Mouse (Mus musculus) yolk sac, embryonic 10.5 days (tissue): ENCODE results near the gene Nfe2l2.
"Not testable (repeated sequence)": the region's sequence is repeated elsewhere in the genome, so short reads cannot be mapped to it uniquely, and the experiment has no call there.

ENCODE experiments used
- DNase-seq: peaks from one replicate; pipeline ENCODE4 v3.0.0-alpha.2; 2017; ENCODE audit warnings: low spot score

Nfe2l2 gene

DNA sequence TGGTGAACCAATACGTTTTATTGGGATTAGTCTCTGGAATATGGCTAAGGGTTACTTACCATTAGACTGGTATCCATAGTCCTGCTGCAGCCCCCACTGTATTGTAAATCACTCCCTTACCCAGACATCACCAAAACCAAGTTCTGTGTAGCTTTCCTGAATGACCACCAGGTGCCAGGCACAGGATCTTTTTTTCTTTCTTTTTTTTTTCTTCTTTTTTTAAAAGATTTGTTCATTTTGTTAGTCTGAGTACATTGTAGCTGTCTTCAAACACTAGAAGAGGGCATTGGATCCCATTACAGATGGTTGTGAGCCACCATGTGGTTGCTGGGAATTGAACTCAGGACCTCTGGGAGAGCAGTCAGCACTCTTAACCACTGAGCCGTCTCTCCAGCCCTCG is 8.6 kb upstream of the Nfe2l2 start:
- no peak for DNase-seq

GRCm38 (mm10) chr2:75707420-75707819 is 3.0 kb upstream of the Nfe2l2 start:
- peak; percentile 84 for DNase-seq

DNA sequence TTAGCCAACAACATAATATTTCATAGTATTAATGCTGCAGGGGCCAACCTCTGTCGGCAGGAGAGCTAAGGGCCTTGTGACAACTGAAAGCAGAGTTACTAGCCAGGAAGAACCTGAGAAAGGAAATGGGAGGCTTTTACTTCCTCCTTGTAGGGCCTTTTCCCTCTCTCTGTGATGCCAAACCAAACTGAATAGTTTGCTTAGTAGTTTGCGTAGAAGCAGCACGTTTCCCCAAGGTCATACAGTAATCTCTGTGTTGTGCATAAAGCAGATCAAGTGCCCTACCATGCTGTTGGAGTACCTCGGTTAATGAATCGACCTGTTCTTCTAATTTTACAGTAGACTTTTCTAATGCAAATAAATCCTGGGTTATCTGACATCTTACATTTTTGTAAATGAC is 2.0 kb upstream of the Nfe2l2 start:
- DNase-seq = no peak

- DNase-seq = no peak
These were observed 816 bp upstream of the Nfe2l2 start for GRCm38 (mm10) chr2:75705162-75705752.

DNA sequence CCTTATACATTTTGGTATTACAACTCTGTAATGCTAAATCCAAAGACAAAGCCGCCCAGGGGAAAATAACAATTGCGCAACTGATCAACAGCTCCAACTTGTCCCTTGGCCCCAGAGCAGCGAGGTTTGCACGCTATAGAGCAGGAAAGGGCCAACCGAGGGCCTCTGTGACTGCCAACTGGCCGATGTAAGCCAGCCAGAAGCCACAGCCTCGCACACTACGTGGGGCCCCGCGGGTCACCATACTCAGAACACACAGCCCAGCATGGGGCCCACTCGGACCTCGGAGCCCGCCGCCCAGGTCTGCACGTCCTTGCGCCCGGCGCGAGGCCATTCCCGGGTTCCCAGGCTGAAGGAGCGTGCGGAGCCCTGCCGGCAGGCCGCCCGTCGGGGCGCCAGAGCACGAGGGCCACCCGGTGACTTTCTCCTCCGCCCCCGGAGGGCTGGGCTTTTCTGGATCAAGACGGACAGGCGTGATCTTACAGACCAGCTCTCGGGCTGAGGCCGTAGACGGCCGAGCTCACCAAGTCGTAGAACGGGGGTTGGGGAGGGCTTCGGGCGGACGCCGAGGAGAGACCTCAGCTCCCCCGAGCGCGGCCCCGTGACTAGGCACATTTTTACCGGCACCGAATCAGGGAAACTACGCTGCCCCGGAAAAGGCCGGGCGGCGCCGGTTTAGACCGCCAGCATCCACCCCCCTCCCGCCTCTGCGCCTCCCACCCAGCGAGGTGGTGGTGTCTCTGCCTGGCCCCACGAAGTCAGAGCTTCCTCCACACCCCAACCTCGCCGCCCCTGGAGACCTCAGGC is 863 bp downstream of the Nfe2l2 start:
- DNase-seq = peak; percentile 95

DNA sequence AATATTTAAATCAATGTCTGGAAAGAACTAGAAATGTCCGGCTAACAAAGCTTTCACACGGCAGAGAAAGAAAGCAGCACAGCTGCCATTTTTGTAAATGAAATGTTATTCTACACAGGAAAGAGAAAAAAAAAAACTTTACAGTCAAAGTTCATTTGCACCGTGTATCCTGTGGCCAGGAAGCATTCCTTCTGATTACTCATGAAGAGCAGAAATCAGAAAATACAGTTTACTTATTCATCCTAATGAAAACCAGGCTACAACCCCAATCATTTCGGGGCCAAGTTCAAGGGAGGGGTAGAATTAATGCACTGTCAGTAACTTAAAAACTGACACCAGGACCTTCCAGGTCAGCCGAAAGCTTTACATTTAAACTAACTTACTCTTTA is 1.9 kb downstream of the Nfe2l2 start:
- DNase-seq = no peak

- DNase-seq = no peak
These were observed 2.4 kb downstream of the Nfe2l2 start for GRCm38 (mm10) chr2:75701822-75702587.

DNA sequence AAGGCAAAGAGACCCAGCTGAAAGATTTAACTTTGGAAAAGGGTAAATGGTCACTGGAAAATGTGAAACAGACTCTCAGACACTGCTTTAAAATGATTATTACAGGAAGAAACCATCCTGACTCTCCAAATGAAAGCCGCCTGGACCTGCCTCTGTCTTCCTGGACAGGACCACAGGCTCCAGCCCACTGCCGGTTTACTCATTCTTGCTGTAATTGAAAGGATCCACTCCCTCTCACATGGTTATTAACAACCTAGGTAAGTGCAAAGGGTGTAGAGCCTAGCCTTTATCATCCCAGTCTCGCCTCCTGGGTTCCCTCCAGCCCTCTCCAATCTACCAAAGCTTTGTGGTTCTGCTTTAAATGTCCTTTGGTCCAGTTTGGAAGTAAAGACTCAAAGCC is 3.2 kb downstream of the Nfe2l2 start:
- DNase-seq = no peak

GRCm38 (mm10) chr2:75700543-75700942 is 3.9 kb downstream of the Nfe2l2 start:
- no peak for DNase-seq

- DNase-seq = no peak
These were observed 5.6 kb downstream of the Nfe2l2 start for GRCm38 (mm10) chr2:75698874-75699273.

- no peak for DNase-seq
These were observed 6.4 kb downstream of the Nfe2l2 start for GRCm38 (mm10) chr2:75698007-75698406.

GRCm38 (mm10) chr2:75697222-75697621 is 7.2 kb downstream of the Nfe2l2 start:
- peak; percentile 85 for DNase-seq

DNA sequence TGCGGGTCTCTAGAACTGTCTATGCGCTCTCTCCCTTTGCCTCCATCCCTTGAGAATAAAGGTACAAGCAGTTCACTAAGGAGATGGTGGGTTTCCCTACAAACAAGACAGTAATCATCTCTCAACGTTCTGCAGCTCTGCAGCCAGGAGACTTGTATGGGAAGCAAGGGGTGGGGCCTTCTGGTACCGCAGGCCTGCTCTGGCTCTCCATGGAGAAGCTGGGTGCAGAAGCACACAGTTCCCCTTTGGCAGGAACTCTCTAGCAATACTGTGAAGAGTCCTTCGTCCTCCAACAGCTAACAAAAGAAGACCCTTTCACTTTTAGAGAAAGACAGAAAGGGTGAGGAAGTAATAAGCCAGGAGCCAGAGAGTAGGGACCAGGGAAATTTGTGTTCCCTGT is 8.1 kb downstream of the Nfe2l2 start:
- no peak for DNase-seq

DNA sequence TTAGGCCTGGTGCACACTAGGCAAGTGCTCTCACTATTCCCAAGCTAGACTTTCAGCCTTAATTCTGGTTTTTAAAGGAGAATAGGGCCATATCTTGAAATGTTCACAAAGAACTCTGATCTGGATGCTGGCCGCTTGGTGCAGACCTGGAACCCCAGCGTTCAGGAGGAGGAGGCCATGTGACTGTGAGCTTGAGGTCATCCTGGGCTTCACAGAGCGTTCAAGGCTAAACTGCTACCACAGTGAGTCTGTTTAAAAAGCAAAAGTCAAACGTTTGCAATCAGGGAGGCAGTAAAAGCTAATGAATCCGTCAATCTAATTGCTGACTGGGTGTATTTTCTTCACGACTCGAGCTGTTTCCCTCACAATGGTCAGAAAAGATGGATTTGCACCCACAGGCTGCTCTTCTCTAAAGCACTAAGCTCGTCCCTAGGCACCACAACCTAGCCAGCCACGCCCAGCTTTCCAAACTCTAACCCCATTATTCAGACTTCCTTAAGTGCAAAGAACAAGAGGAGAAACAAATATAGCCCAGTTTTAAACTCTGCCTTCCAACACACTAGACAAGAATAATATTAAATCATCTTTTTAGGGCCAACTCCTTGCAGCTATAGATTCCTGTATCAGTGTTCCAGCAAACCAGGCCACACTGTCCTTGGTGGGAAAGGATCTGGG is 8.6 kb downstream of the Nfe2l2 start:
- no peak for DNase-seq

GRCm38 (mm10) chr2:75694926-75695325 is 9.5 kb downstream of the Nfe2l2 start:
- not testable (repeated sequence) for DNase-seq

- DNase-seq = no peak
These were observed 12.1 kb downstream of the Nfe2l2 start for GRCm38 (mm10) chr2:75692369-75692768.

- DNase-seq = no peak
These were observed 13.1 kb downstream of the Nfe2l2 start for GRCm38 (mm10) chr2:75691316-75691715.

GRCm38 (mm10) chr2:75690656-75691055 is 13.8 kb downstream of the Nfe2l2 start:
- DNase-seq = no peak

DNA sequence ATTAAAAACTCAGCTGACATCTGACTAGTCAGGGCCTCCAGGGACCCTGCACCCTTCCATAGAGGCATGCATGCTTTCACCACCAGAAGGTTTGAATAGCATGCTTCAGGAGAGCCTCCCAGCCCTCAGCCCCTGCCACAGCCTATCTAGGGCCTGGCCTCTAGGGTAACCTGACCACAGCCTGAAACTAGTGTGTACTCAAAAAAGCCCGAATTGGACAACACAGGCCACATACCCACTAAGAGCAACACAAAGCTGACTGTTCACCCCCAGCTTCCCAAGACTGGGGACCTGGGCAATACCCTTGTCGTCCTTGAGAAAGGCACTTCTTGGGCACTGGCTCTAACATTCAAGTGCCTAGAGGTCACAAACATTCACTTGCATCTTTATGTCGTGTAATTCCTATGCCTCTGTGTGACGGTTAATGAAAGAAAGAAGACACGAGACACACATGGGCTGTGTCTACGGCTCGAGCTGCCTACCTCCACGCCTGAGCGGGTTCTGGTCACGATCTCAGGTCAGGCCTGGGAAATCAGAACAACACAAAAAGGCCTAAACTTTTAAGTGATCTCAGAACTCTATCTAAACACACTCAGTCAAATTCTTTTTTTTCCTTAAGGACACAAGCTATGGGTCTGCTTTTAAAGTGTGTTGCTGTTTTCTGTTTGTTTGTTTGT is 14.8 kb downstream of the Nfe2l2 start:
- no peak for DNase-seq

- no peak for DNase-seq
These were observed 15.5 kb downstream of the Nfe2l2 start for GRCm38 (mm10) chr2:75688901-75689300.

GRCm38 (mm10) chr2:75687040-75687749 is 17.2 kb downstream of the Nfe2l2 start:
- DNase-seq = no peak
